Comparison of ENCODE assay signal across 19 mouse cellular contexts in the genomic region with DNA sequence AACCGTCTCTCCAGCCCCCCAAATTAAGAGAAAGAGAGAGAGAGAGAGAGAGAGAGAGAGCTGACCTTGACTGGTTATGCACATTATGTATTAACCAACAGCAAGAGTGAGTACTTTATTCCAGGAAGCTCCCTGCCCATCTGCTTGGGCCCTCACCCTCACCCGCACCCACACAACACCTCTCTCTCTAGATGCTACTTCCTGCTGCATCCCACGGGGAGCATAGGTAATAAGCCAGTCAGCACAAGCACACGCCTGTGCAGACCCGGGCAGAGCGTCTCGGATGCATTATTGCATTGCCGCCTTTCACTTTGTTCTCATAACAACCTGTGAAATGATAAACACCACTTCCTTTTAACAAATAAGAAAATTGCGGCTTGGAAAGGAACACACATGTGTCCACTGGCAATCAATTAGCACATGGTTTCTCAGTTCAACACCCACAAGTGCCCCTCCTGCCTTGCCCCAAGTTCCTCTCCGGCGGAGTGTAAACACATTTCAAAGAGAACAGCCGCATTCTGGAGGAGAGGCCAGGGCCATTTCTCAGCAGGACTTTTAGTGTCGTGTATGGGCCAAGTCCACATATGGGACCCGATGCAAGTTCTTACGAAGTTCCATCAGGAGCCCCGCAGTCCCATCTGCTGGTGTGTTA.
A peak's percentile ranks its signal among the peaks of the same experiment; 100 is the strongest.
DNase-seq lines count a peak whose midpoint lies in the region; ATAC-seq lines count a peak whose summit lies in the region.
"Had no signal": no experiment of that assay in that cellular context is flagged by ENCODE, and none has a peak within 500 bp of the region (broad histone marks: within the 10 kb centered on the region; RNA-seq: fewer than 3 reads in every experiment).

No protein-coding gene starts in this region.

- DNase-seq in CD4-positive helper T cell, adult 2 months (ENCODE audit: low read depth, low spot score), result peak; percentile 40
- DNase-seq in embryo, embryonic 10.5 days (ENCODE audit: low spot score), result peak; percentile 26
- peak; percentile 26 to 66 for DNase-seq in lung, postnatal 4 days
- no peak for DNase-seq in kidney, postnatal 14 days
- DNase-seq in urinary bladder, postnatal 4 days (ENCODE audit: low spot score in 2 of 2), result no peak
- DNase-seq: adrenal gland, adult 2 months; B cell, adult 2 months; cerebellum, adult 8-10 months; heart, postnatal 4 days; layer of hippocampus, postnatal 36 days; right cerebral cortex, postnatal 25 days; thymus, postnatal 36 days had no signal

- WGBS in kidney, embryonic 16.5 days, result 23% methylated on average over 16 of the region's 16 CpGs
- WGBS in kidney, embryonic 14.5 days, result 23% methylated on average over 16 of the region's 16 CpGs

- no peak overlapping the region for H3K4me2 ChIP-seq in kidney, embryonic 16.5 days (replicated peaks; ENCODE audit: low read depth, low read length)
- H3K4me2 ChIP-seq in kidney, embryonic 14.5 days (replicated peaks; ENCODE audit: low read depth, low read length), result no peak overlapping the region
- H3K4me2 ChIP-seq: heart, embryonic 13.5 days had no signal

- H3K27me3 ChIP-seq in kidney, embryonic 16.5 days (ENCODE audit: insufficient read depth, low read length), result peaks cover 3% of the 10 kb centered on the region; the same call in 1 of the 2 replicates
- H3K27me3 ChIP-seq in kidney, embryonic 14.5 days (ENCODE audit: control insufficient read depth, insufficient read depth, low read length), result no peaks in the 10 kb centered on the region

- no peak overlapping the region for H3K9ac ChIP-seq in kidney, embryonic 16.5 days (replicated peaks; ENCODE audit: low read length)
- no peak overlapping the region for H3K9ac ChIP-seq in kidney, embryonic 14.5 days (ENCODE audit: low read depth, low read length)
- H3K9ac ChIP-seq: heart, embryonic 13.5 days; liver, embryonic 14.5 days had no signal

- H3K9me3 ChIP-seq in kidney, embryonic 16.5 days (ENCODE audit: low read length), result no peaks in the 10 kb centered on the region
- peaks cover 3% of the 10 kb centered on the region; the same call in 1 of the 2 replicates for H3K9me3 ChIP-seq in kidney, embryonic 14.5 days (ENCODE audit: control insufficient read depth, low read length)
- H3K9me3 ChIP-seq: heart, embryonic 13.5 days; midbrain, embryonic 10.5 days had no signal

- H3K4me1 ChIP-seq in kidney, embryonic 16.5 days (ENCODE audit: insufficient read depth, low read length), result no peaks in the 10 kb centered on the region
- no peaks in the 10 kb centered on the region for H3K4me1 ChIP-seq in kidney, embryonic 14.5 days (ENCODE audit: control insufficient read depth, insufficient read depth, low read length)
- H3K4me1 ChIP-seq: heart, embryonic 13.5 days had no signal

- H3K27ac ChIP-seq in kidney, embryonic 16.5 days (ENCODE audit: low read length), result no peak overlapping the region
- H3K27ac ChIP-seq in kidney, embryonic 14.5 days (ENCODE audit: low read depth, low read length), result no peak overlapping the region
- H3K27ac ChIP-seq: heart, embryonic 13.5 days; liver, embryonic 14.5 days; midbrain, embryonic 10.5 days had no signal

- H3K36me3 ChIP-seq in kidney, embryonic 16.5 days (ENCODE audit: insufficient read depth, low read length), result no peaks in the 10 kb centered on the region
- no peaks in the 10 kb centered on the region for H3K36me3 ChIP-seq in kidney, embryonic 14.5 days (ENCODE audit: control insufficient read depth, insufficient read depth, low read length)
- H3K36me3 ChIP-seq: heart, embryonic 13.5 days; midbrain, embryonic 10.5 days had no signal

- H3K4me3 ChIP-seq in kidney, embryonic 16.5 days (ENCODE audit: low read length), result no peak overlapping the region
- H3K4me3 ChIP-seq in kidney, embryonic 14.5 days (ENCODE audit: low read length), result no peak overlapping the region
- H3K4me3 ChIP-seq: erythroblast, embryonic 14.5 days; heart, embryonic 13.5 days; midbrain, embryonic 10.5 days had no signal

- peak; percentile 51; the same call in 1 of the 2 replicates for ATAC-seq in kidney, embryonic 16.5 days (ENCODE audit: low FRiP score, low TSS enrichment)
- ATAC-seq in kidney, embryonic 14.5 days (ENCODE audit: low FRiP score, low TSS enrichment), result no peak
- ATAC-seq in cerebellum, adult (ENCODE audit: insufficient number of reproducible peaks, low FRiP score, low TSS enrichment), result no peak

Comparison
In these comparisons a context has a peak if more than half of its experiments do, and no peak if none do; other contexts are left out.
1. DNase-seq: peak in CD4-positive helper T cell, adult 2 months (single experiment), embryo, embryonic 10.5 days (single experiment) and lung, postnatal 4 days (2 of 2); none in kidney, postnatal 14 days (single experiment) and urinary bladder, postnatal 4 days (0 of 2).